32 mouse cellular contexts compared by ENCODE assay signal in genomic region chr9:104085730-104086429, GRCm38 (mm10). TPM values are rescaled to one million over a fixed set of nuclear protein-coding genes. Genes with fewer than 3 reads are reported as not detected.
DNase-seq lines count a peak whose midpoint lies in the region; ATAC-seq lines count a peak whose summit lies in the region.
"Had no signal": no experiment of that assay in that cellular context is flagged by ENCODE, and none has a peak within 500 bp of the region (broad histone marks: within the 10 kb centered on the region; RNA-seq: fewer than 3 reads in every experiment).

No protein-coding gene starts in this region.

- no peaks in the 10 kb centered on the region for H3K27me3 ChIP-seq in midbrain, embryonic 13.5 days
- H3K27me3 ChIP-seq: forebrain, embryonic 13.5 days; heart, embryonic 13.5 days; hindbrain, embryonic 13.5 days; kidney, embryonic 15.5 days; liver, embryonic 13.5 days; megakaryocyte, embryonic 14.5 days; neural tube, embryonic 12.5 days had no signal

- no peak for ATAC-seq in midbrain, embryonic 13.5 days
- ATAC-seq: CD4-positive, CD25-positive, alpha-beta regulatory T cell, adult 4 months; forebrain, embryonic 13.5 days had no signal

- H3K4me3 ChIP-seq in midbrain, embryonic 13.5 days (replicated peaks), result no peak overlapping the region
- H3K4me3 ChIP-seq: forebrain, embryonic 13.5 days; heart, embryonic 13.5 days; hindbrain, embryonic 13.5 days; kidney, embryonic 15.5 days; left cerebral cortex, adult 2 months; liver, embryonic 13.5 days; megakaryocyte, embryonic 14.5 days; neural tube, embryonic 12.5 days had no signal

- H3K36me3 ChIP-seq in midbrain, embryonic 13.5 days, result peaks cover 12% of the 10 kb centered on the region; the same call in 1 of the 2 replicates
- H3K36me3 ChIP-seq: neural tube, embryonic 12.5 days had no signal

- H3K4me1 ChIP-seq in midbrain, embryonic 13.5 days (replicated peaks), result no peaks in the 10 kb centered on the region
- H3K4me1 ChIP-seq: hindbrain, embryonic 13.5 days; liver, embryonic 13.5 days; neural tube, embryonic 12.5 days had no signal

- no peak overlapping the region for H3K27ac ChIP-seq in midbrain, embryonic 13.5 days
- H3K27ac ChIP-seq: forebrain, embryonic 13.5 days; heart, embryonic 13.5 days; hindbrain, embryonic 13.5 days; kidney, embryonic 15.5 days; left cerebral cortex, adult 2 months; liver, embryonic 13.5 days; neural tube, embryonic 12.5 days had no signal

- no peak overlapping the region for H3K9ac ChIP-seq in midbrain, embryonic 13.5 days (replicated peaks)
- H3K9ac ChIP-seq: forebrain, embryonic 13.5 days; heart, embryonic 13.5 days; hindbrain, embryonic 13.5 days; kidney, embryonic 15.5 days; liver, embryonic 13.5 days; lung, embryonic 14.5 days; neural tube, embryonic 12.5 days had no signal

- 71% methylated on average over 4 of the region's 4 CpGs for WGBS in midbrain, embryonic 13.5 days

- no peak overlapping the region for H3K4me2 ChIP-seq in midbrain, embryonic 13.5 days (replicated peaks)
- H3K4me2 ChIP-seq: forebrain, embryonic 13.5 days; heart, embryonic 13.5 days; hindbrain, embryonic 13.5 days; kidney, embryonic 15.5 days; liver, embryonic 13.5 days; lung, embryonic 14.5 days; neural tube, embryonic 12.5 days had no signal

- H3K9me3 ChIP-seq in midbrain, embryonic 13.5 days, result no peaks in the 10 kb centered on the region
- H3K9me3 ChIP-seq: forebrain, embryonic 13.5 days; heart, embryonic 13.5 days; hindbrain, embryonic 13.5 days; kidney, embryonic 15.5 days; liver, embryonic 13.5 days; megakaryocyte, embryonic 14.5 days; neural tube, embryonic 12.5 days had no signal

- DNase-seq in adrenal gland, postnatal 14 days, result peak; percentile 39
- DNase-seq in adrenal gland, adult 18-20 months (ENCODE audit: low spot score in 2 of 2), result no peak
- DNase-seq in 3134 (ENCODE audit: extremely low read depth, insufficient read length, low spot score) (peak; percentile 27), NIH3T3 (ENCODE audit: low read depth) (peak; percentile 5)
- DNase-seq in gonadal fat pad, adult 2 months (ENCODE audit: low read depth), result peak; percentile 87
- DNase-seq in layer of hippocampus, postnatal 25 days (ENCODE audit: extremely low spot score in 1 of 2, low spot score in 1 of 2), result no peak
- no peak for DNase-seq in yolk sac, embryonic 10.5 days (ENCODE audit: low spot score)
- DNase-seq: cerebellum, adult 2 months; cerebellum, postnatal 25 days; heart, postnatal 14 days; kidney, adult 11 months; kidney, postnatal 4 days; liver, embryonic 13.5 days; lung, embryonic 14.5 days; midbrain, embryonic 14.5 days; right cerebral cortex, postnatal 25 days; spleen, adult 18-20 months; thymus, postnatal 25 days had no signal

RNA-seq across cellular contexts. Expression of gene Acad11, which starts 22.7 kb away (rescaled TPM):
- total RNA-seq in adrenal gland, postnatal 14 days (2021), result 102 and 121 TPM in 2 replicates
- 10 to 100 TPM; 66.7 to 84.1 TPM for total RNA-seq in adrenal gland, adult 18-20 months (2021)
- polyA plus RNA-seq in gonadal fat pad, adult 2 months (2012; rRNA removed), result 47.4 and 64.4 TPM in 2 replicates
- 10 to 100 TPM; 22.1 to 24.3 TPM for total RNA-seq in layer of hippocampus, postnatal 25 days (2021)
- 7.2 and 7.7 TPM in 2 replicates for polyA plus RNA-seq in midbrain, embryonic 13.5 days (2015; fragmentation: Nextera tagmentation; extraction: Ambion mirVana)

RNA-seq across cellular contexts. Expression of gene Uba5, which starts 22.9 kb away (rescaled TPM):
- 32.9 and 36.5 TPM in 2 replicates for total RNA-seq in adrenal gland, postnatal 14 days (2021)
- total RNA-seq in adrenal gland, adult 18-20 months (2021), result 10 to 100 TPM; 37.3 to 47.4 TPM
- 28.9 and 31.6 TPM in 2 replicates for polyA plus RNA-seq in gonadal fat pad, adult 2 months (2012; rRNA removed)
- 10 to 100 TPM; 41.1 to 41.3 TPM for total RNA-seq in layer of hippocampus, postnatal 25 days (2021)
- 65.5 and 66.0 TPM in 2 replicates for polyA plus RNA-seq in midbrain, embryonic 13.5 days (2015; fragmentation: Nextera tagmentation; extraction: Ambion mirVana)

RNA-seq across cellular contexts. Expression of gene Ackr4, which starts 40.9 kb away (rescaled TPM):
- 0.33 and 1.6 TPM in 2 replicates for total RNA-seq in adrenal gland, postnatal 14 days (2021)
- not detected for total RNA-seq in adrenal gland, adult 18-20 months (2021)
- polyA plus RNA-seq in gonadal fat pad, adult 2 months (2012; rRNA removed), result 21.0 and 24.9 TPM in 2 replicates
- under 1 TPM in 1 of 2 experiments, not detected in 1; 0.25 TPM for total RNA-seq in layer of hippocampus, postnatal 25 days (2021)
- polyA plus RNA-seq in midbrain, embryonic 13.5 days (2015; fragmentation: Nextera tagmentation; extraction: Ambion mirVana), result 0.46 and 0.47 TPM in 2 replicates
- total RNA-seq: granulocyte monocyte progenitor cell, adult 5-6 weeks had no signal

RNA-seq across cellular contexts. Expression of gene Gm28305, which starts 45.4 kb away (rescaled TPM):
- total RNA-seq in adrenal gland, postnatal 14 days (2021), result not detected in 2 replicates
- not detected for total RNA-seq in adrenal gland, adult 18-20 months (2021)
- not detected in 2 replicates for polyA plus RNA-seq in gonadal fat pad, adult 2 months (2012; rRNA removed)
- total RNA-seq in layer of hippocampus, postnatal 25 days (2021), result not detected
- not detected in 2 replicates for polyA plus RNA-seq in midbrain, embryonic 13.5 days (2015; fragmentation: Nextera tagmentation; extraction: Ambion mirVana)
- total RNA-seq: gastrocnemius, adult 8-10 months; granulocyte monocyte progenitor cell, adult 5-6 weeks; heart, postnatal 14 days; left cerebral cortex, adult 2 months; left cerebral cortex, postnatal 36 days; MEL had no signal
- polyA plus RNA-seq: cerebellum, adult 2 months; forebrain, embryonic 13.5 days; heart, embryonic 13.5 days; hindbrain, embryonic 13.5 days; kidney, embryonic 15.5 days; limb, embryonic 14.5 days; liver, embryonic 13.5 days; lung, embryonic 14.5 days; midbrain, embryonic 14.5 days; neural tube, embryonic 12.5 days had no signal

Comparison
In these comparisons a context has a peak if more than half of its experiments do, and no peak if none do; other contexts are left out.
1. DNase-seq: peak in adrenal gland, postnatal 14 days (single experiment), 3134 (single experiment), NIH3T3 (single experiment) and gonadal fat pad, adult 2 months (single experiment); none in adrenal gland, adult 18-20 months (0 of 2), layer of hippocampus, postnatal 25 days (0 of 2) and yolk sac, embryonic 10.5 days (single experiment).